Mouse (Mus musculus) liver, postnatal 0 days (tissue): ENCODE results near the gene Opn3.
A peak's percentile ranks its signal among the peaks of the same experiment; 100 is the strongest.

Experiments
- CTCF ChIP-seq: sonication (generic); IDR thresholded peaks from 2 replicates; pipeline ENCODE4 v1.5.1; 2016; ENCODE audit warnings: antibody characterized with exemption, low read depth
- EP300 ChIP-seq: IDR thresholded peaks from 2 replicates; pipeline ENCODE4 v1.6.1; 2016; ENCODE audit warnings: antibody characterized with exemption, low read depth, mild to moderate bottlenecking

DNA sequence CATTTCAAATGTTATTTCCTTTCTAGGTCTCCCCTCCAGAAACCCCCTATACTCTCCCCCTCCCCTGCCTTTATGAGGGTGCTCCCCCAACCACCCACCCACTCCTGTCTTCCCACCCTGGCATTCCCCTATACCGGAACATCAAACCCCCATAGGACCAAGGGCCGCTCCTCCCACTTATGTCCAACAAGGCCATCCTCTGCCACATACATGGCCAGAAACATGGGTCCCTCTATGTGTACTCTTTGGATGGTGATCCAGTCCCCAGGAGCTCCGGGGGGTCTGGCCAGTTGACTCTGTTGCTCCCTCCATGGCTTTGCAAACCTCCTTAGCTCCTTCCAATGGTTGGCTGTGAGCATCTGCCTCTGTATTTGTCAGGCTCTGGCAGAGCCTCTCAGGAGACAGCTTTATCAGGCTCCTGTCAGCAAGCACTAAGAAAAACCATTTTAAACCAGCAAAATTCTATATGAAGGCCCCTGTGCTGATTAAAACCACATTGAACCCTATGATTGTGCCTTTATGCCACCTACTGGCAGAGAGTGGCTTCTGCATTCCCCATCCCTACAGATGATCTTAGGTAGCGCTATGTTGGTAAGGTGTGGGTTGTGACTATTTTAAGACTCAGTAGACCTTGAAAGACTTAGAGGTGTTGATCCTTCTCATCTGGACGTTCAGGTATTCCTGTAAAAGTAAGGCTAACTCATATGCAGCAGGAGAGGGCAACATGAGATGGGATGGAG, 23.7 kb downstream of the Opn3 start:
- TF ChIP-seq CTCF = peak; percentile 80
- TF ChIP-seq EP300 = no peak
